Mouse (Mus musculus): Measurements from ENCODE around the gene Adk. TPM values are rescaled to one million over a fixed set of nuclear protein-coding genes. Genes with fewer than 3 reads are reported as not detected.
A peak's percentile ranks its signal among the peaks of the same experiment; 100 is the strongest.

Gene Adk
- polyA plus RNA-seq, 1 experiment from 2014 or later: 131 TPM

DNA sequence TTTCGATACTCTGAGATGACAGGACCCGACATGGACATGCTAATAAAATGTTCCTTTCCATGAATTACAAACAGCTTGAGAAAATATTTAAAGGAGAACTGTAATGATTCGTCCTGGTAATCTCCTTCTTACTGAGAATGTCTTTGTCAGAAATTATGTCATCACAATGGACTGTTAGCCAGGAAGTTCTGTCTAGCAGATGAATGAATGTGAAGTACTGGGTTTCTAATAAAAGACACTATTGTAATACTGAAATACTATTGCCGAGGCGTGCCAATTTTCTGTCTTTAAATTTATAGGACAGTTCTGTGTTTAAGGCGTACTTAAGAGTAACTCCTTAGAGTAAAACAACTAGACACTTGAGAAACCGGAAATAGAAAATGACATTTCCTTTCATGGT is 231.7 kb downstream of the Adk start:
- no peak overlapping the region for H3K9ac ChIP-seq (ENCODE audit: low read depth, low read length)
- no peaks in the 10 kb centered on the region for H3K9me3 ChIP-seq (ENCODE audit: control insufficient read depth, low read length)
- peak; percentile 70 for DNase-seq (ENCODE audit: low spot score)
- WGBS: 37% methylated on average over 7 of the region's 7 CpGs
- H3K27ac ChIP-seq (replicated peaks; ENCODE audit: low read depth, low read length): no peak overlapping the region; the same call in 1 of the 2 replicates
- H3K4me2 ChIP-seq (ENCODE audit: low read depth, low read length): no peak overlapping the region
- no peak for ATAC-seq (ENCODE audit: low read depth)
- no peaks in the 10 kb centered on the region for H3K27me3 ChIP-seq (replicated peaks; ENCODE audit: control insufficient read depth, insufficient read depth, low read length)
- H3K4me1 ChIP-seq (ENCODE audit: control insufficient read depth, insufficient read depth, low read length): peaks cover 37% of the 10 kb centered on the region
- no peak overlapping the region for H3K4me3 ChIP-seq (ENCODE audit: low read depth, low read length)
- no peaks in the 10 kb centered on the region for H3K36me3 ChIP-seq (ENCODE audit: control insufficient read depth, insufficient read depth, low read length)

DNA sequence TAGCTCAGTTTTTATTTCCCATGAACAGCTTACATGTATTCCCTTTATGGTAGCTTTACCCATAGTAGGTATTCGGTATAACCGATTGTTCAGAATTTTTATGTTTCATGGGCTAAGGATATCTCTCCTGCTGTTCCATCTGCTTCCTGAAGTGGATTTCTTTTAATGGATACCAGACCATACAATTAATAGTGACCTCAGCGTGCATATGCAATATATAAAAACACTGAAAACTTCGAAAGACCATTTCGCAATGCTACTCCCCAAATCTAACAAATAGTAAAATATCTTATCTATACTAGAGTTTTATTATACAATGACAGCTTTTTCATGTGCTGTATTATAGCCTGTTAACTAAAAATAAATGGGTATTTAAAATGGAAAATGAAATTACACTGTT is 232.5 kb downstream of the Adk start:
- no peaks in the 10 kb centered on the region for H3K36me3 ChIP-seq (ENCODE audit: control insufficient read depth, insufficient read depth, low read length)
- ATAC-seq (ENCODE audit: low read depth): no peak
- H3K27ac ChIP-seq (replicated peaks; ENCODE audit: low read depth, low read length): peak overlapping the region; percentile 35; the same call in 1 of the 2 replicates
- H3K4me1 ChIP-seq (ENCODE audit: control insufficient read depth, insufficient read depth, low read length): peaks cover 37% of the 10 kb centered on the region
- no peak for DNase-seq (ENCODE audit: low spot score)
- no peaks in the 10 kb centered on the region for H3K27me3 ChIP-seq (replicated peaks; ENCODE audit: control insufficient read depth, insufficient read depth, low read length)
- H3K9ac ChIP-seq (ENCODE audit: low read depth, low read length): no peak overlapping the region
- no peak overlapping the region for H3K4me2 ChIP-seq (ENCODE audit: low read depth, low read length)
- 49% methylated on average over 5 of the region's 5 CpGs for WGBS
- H3K4me3 ChIP-seq (ENCODE audit: low read depth, low read length): no peak overlapping the region
- no peaks in the 10 kb centered on the region for H3K9me3 ChIP-seq (ENCODE audit: control insufficient read depth, low read length)

DNA sequence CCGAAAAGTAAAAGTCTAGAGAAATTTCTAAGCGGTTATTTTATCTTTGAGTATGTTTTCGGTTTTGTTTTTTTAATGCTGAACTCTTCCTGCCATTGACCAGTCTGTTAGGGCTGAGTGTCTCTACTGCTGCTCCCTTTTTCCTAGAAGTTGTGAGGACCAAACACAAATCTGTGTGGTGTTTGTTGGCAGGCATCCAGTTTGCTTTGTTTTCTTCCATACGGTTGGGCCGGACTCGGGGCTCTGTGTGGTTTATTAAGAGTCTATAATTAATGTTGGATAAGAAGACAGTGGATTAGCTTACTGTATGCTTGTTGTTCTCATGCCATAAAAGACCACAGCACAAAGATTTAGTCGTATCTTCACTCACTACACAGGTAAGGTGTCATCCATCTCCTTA is 233.9 kb downstream of the Adk start:
- DNase-seq (ENCODE audit: low spot score) (peak; percentile 47), ATAC-seq (ENCODE audit: low read depth) (no peak)
- Histone ChIP-seq H3K27me3 (replicated peaks; ENCODE audit: control insufficient read depth, insufficient read depth, low read length) (no peaks in the 10 kb centered on the region), H3K36me3 (ENCODE audit: control insufficient read depth, insufficient read depth, low read length) (no peaks in the 10 kb centered on the region), H3K4me2 (ENCODE audit: low read depth, low read length) (no peak overlapping the region), H3K4me1 (ENCODE audit: control insufficient read depth, insufficient read depth, low read length) (peaks cover 37% of the 10 kb centered on the region), H3K27ac (replicated peaks; ENCODE audit: low read depth, low read length) (0 out of 2 replicates have a peak overlapping the region, but pooled peaks have one; percentile 34), H3K9ac (ENCODE audit: low read depth, low read length) (no peak overlapping the region), H3K4me3 (ENCODE audit: low read depth, low read length) (no peak overlapping the region), H3K9me3 (ENCODE audit: control insufficient read depth, low read length) (no peaks in the 10 kb centered on the region)
- WGBS: 67% methylated on average over 7 of the region's 7 CpGs

DNA sequence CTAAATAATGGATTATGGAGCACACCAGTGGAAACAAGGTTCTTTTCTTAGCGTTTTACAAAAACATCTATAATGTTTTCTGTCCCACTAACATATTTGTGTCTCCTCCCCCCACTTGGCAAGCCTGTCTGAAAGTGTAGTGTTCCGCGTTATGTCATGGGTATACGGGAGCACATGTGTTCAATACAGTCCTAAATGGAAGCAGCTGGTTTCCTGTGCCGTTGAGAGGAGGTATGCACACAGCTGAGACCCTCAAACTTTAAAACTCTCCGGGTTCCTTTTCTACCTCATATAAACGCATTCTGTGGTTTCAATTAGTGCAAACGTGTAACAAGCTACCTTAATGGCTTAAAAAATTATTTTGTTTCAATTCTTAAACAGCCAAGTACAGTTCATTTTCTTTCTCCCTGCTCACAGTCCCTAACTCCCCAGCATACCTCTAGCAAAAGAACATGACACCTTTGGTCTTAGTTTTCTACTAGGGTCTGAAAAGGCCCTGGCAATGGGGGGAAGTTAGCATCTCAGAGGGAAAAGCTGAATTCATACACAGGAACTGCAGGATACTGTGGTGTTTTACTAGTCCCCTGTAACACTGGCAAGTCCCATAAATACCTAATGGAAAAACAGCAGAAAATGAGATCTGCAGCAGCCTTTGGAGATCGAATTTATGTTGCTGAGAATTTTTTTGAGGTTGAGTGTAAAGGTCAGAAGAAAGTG is 235.5 kb downstream of the Adk start:
- peak overlapping the region; percentile 83 for H3K27ac ChIP-seq (replicated peaks; ENCODE audit: low read depth, low read length)
- H3K4me1 ChIP-seq (ENCODE audit: control insufficient read depth, insufficient read depth, low read length): peaks cover 37% of the 10 kb centered on the region
- no peaks in the 10 kb centered on the region for H3K36me3 ChIP-seq (ENCODE audit: control insufficient read depth, insufficient read depth, low read length)
- H3K4me3 ChIP-seq (ENCODE audit: low read depth, low read length): no peak overlapping the region
- H3K27me3 ChIP-seq (replicated peaks; ENCODE audit: control insufficient read depth, insufficient read depth, low read length): no peaks in the 10 kb centered on the region
- no peak overlapping the region for H3K4me2 ChIP-seq (ENCODE audit: low read depth, low read length)
- ATAC-seq (ENCODE audit: low read depth) (peak; percentile 87), DNase-seq (ENCODE audit: low spot score) (peak; percentile 93)
- WGBS: 17% methylated on average over 9 of the region's 9 CpGs
- H3K9ac ChIP-seq (ENCODE audit: low read depth, low read length): no peak overlapping the region
- H3K9me3 ChIP-seq (ENCODE audit: control insufficient read depth, low read length): no peaks in the 10 kb centered on the region

DNA sequence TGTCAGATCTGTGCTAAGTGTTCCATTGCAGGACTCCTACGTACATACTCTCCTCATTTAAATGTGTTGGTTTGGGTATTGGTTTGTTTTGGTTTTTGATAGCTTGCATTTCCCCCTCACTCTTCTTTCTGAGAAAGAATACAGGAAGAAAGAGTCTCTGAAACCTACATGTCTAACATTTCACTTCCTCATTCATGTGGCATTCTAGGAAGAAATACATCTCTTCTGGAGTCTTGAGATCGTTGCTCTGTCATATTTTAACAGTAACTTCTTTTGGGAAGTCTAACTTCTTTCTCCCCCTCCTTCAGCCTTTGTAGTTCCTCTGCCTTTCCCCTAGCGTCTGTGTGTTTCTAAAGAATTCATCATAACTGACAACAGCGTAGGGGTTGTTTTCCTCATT is 247.4 kb downstream of the Adk start:
- no peaks in the 10 kb centered on the region for H3K36me3 ChIP-seq (ENCODE audit: control insufficient read depth, insufficient read depth, low read length)
- DNase-seq (ENCODE audit: low spot score): no peak
- H3K27ac ChIP-seq (replicated peaks; ENCODE audit: low read depth, low read length): no peak overlapping the region
- ATAC-seq (ENCODE audit: low read depth): no peak
- no peaks in the 10 kb centered on the region; the same call in none of the 2 replicates for H3K4me1 ChIP-seq (ENCODE audit: control insufficient read depth, insufficient read depth, low read length)
- H3K4me3 ChIP-seq (ENCODE audit: low read depth, low read length): no peak overlapping the region
- H3K27me3 ChIP-seq (replicated peaks; ENCODE audit: control insufficient read depth, insufficient read depth, low read length): no peaks in the 10 kb centered on the region
- WGBS: 69% methylated on average over 4 of the region's 4 CpGs
- no peaks in the 10 kb centered on the region for H3K9me3 ChIP-seq (ENCODE audit: control insufficient read depth, low read length)
- H3K9ac ChIP-seq (ENCODE audit: low read depth, low read length): no peak overlapping the region
- H3K4me2 ChIP-seq (ENCODE audit: low read depth, low read length): no peak overlapping the region

DNA sequence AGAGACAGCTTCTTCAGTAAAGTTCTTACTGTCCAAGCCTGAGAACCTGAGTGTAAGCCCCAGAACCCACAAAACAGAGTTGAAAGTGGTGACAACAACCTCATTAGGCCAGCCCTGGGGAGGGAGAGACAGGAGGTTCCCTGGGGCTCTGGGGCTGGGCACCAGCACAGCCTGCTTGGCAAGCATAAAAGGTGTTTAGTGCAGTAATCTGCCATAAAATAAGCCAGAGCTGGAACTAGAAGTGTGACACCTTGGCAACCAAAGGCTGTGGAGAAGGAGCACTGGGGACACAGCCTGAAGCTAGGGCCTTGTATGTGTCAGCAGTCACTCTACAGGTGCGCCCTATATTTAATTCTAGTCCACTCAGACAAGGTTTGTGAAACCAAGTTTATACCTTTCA is 252.4 kb downstream of the Adk start:
- DNase-seq (ENCODE audit: low spot score) (no peak), ATAC-seq (ENCODE audit: low read depth) (peak; percentile 39; the same call in 1 of the 2 replicates)
- peaks cover 20% of the 10 kb centered on the region for H3K4me1 ChIP-seq (ENCODE audit: control insufficient read depth, insufficient read depth, low read length)
- H3K36me3 ChIP-seq (ENCODE audit: control insufficient read depth, insufficient read depth, low read length): no peaks in the 10 kb centered on the region
- H3K9me3 ChIP-seq (ENCODE audit: control insufficient read depth, low read length): no peaks in the 10 kb centered on the region
- 92% methylated on average over 1 of the region's 1 CpGs for WGBS
- no peaks in the 10 kb centered on the region for H3K27me3 ChIP-seq (replicated peaks; ENCODE audit: control insufficient read depth, insufficient read depth, low read length)
- H3K27ac ChIP-seq (replicated peaks; ENCODE audit: low read depth, low read length): no peak overlapping the region
- H3K4me3 ChIP-seq (ENCODE audit: low read depth, low read length): no peak overlapping the region
- no peak overlapping the region for H3K4me2 ChIP-seq (ENCODE audit: low read depth, low read length)
- no peak overlapping the region for H3K9ac ChIP-seq (ENCODE audit: low read depth, low read length)

DNA sequence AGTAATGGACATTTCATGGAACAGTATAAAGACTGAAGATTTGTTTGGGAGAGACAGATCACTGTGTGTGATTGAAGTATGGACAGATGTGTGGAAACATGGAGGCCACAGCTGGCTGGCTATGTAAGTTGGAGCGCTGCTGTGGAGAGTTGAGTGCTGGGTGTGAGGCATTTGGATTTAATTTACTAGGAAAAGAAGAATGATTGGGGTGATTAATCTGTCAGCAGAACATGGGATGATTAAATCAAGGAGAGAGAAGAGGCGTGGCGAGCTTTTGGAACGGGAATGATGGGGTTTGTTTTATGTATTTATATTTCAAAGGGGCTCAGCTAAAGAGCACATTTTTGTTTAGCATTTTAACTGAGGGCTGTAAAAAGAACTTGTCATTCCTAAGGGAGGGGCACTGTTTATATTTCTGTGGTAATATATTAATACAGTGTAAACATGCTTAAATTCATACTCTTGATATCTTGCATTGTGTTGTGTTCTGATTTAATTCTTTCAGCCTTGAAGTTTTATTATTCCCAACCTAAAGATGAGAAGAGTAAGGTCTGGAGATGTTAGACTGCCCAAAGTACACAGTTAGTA is 256.1 kb downstream of the Adk start:
- H3K9ac ChIP-seq (ENCODE audit: low read depth, low read length): no peak overlapping the region
- no peaks in the 10 kb centered on the region for H3K9me3 ChIP-seq (ENCODE audit: control insufficient read depth, low read length)
- H3K4me1 ChIP-seq (ENCODE audit: control insufficient read depth, insufficient read depth, low read length): peaks cover 20% of the 10 kb centered on the region
- DNase-seq (ENCODE audit: low spot score) (peak; percentile 82), ATAC-seq (ENCODE audit: low read depth) (peak; percentile 37; the same call in 1 of the 2 replicates)
- WGBS: 19% methylated on average over 4 of the region's 4 CpGs
- no peak overlapping the region for H3K4me3 ChIP-seq (ENCODE audit: low read depth, low read length)
- H3K36me3 ChIP-seq (ENCODE audit: control insufficient read depth, insufficient read depth, low read length): no peaks in the 10 kb centered on the region
- H3K4me2 ChIP-seq (ENCODE audit: low read depth, low read length): no peak overlapping the region
- H3K27ac ChIP-seq (replicated peaks; ENCODE audit: low read depth, low read length): peak overlapping the region; percentile 50
- no peaks in the 10 kb centered on the region for H3K27me3 ChIP-seq (replicated peaks; ENCODE audit: control insufficient read depth, insufficient read depth, low read length)

DNA sequence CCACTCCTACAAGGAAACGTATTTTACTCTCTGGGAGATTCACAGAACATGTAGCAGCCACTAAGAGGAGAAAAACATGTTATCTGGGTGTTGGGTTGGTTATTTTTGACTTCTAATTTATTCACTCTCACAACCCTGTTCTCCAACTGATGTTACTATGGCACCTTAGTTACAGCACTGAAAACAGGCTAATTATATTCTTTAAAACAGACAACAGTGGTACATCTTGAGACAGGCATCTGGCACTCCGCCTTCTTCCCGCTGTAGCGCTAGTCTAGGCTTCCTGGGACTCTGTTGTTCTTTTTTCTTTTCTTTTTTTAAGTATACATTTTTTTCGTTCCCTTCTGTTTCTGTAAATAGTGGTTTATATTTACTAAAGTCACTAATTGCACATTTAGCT is 258.2 kb downstream of the Adk start:
- Histone ChIP-seq H3K9ac (ENCODE audit: low read depth, low read length) (no peak overlapping the region), H3K9me3 (ENCODE audit: control insufficient read depth, low read length) (no peaks in the 10 kb centered on the region), H3K27ac (replicated peaks; ENCODE audit: low read depth, low read length) (no peak overlapping the region), H3K36me3 (ENCODE audit: control insufficient read depth, insufficient read depth, low read length) (no peaks in the 10 kb centered on the region), H3K4me3 (ENCODE audit: low read depth, low read length) (no peak overlapping the region), H3K4me1 (ENCODE audit: control insufficient read depth, insufficient read depth, low read length) (peaks cover 32% of the 10 kb centered on the region), H3K27me3 (replicated peaks; ENCODE audit: control insufficient read depth, insufficient read depth, low read length) (no peaks in the 10 kb centered on the region), H3K4me2 (ENCODE audit: low read depth, low read length) (no peak overlapping the region)
- DNase-seq (ENCODE audit: low spot score): no peak
- ATAC-seq (ENCODE audit: low read depth): no peak
- 79% methylated on average over 5 of the region's 5 CpGs for WGBS

Measured in embryonic facial prominence, embryonic 14.5 days (tissue).